Mouse (Mus musculus): ENCODE measurements at regions not wholly inside any gene's neighbourhood (a gene's known extent, or its start where the extent isn't known, plus 50 kb on each side); places are given as distances from the start of the nearest gene placed in this dataset.

- no peak for TF ChIP-seq CTCF (IDR thresholded peaks at IDR 0.05; ENCODE audit: low read depth, low read length)
- no peak for TF ChIP-seq POLR2A (IDR thresholded peaks at IDR 0.05; ENCODE audit: borderline replicate concordance, low read depth, low read length)
These were observed 348.9 kb downstream of the Prdm2 start for GRCm38 (mm10) chr4:142863939-142864338.
